Mouse (Mus musculus) heart, embryonic 11.5 days (tissue): Measurements from ENCODE around the gene Slc46a3. TPM values are rescaled to one million over a fixed set of nuclear protein-coding genes. Genes with fewer than 3 reads are reported as not detected.
A peak's percentile ranks its signal among the peaks of the same experiment; 100 is the strongest.

Source experiments
- ATAC-seq: fragments of 200-750 bp; cut with Nextera tagmentation; replicated peaks from 2 replicates; pipeline ENCODE4 v1.8.0; 2017; ENCODE audit warnings: moderate library complexity; ENCODE audit not compliant: insufficient number of reproducible peaks, low FRiP score, low TSS enrichment
- H3K27ac ChIP-seq: fragments of 300-500 bp; sonication (generic); 2 replicates; pipeline ENCODE4 v1.5.1; 2014; ENCODE audit warnings: mild to moderate bottlenecking, low read depth, low read length
- H3K27me3 ChIP-seq: fragments of 300-500 bp; sonication (generic); 2 replicates; pipeline ENCODE4 v1.6.1; 2014; ENCODE audit warnings: mild to moderate bottlenecking, low read length, mixed read lengths; ENCODE audit not compliant: control insufficient read depth, insufficient read depth
- H3K36me3 ChIP-seq: fragments of 300-500 bp; sonication (generic); 2 replicates; pipeline ENCODE4 v1.6.1; 2014; ENCODE audit warnings: mild to moderate bottlenecking, low read length, moderate library complexity, mixed read lengths; ENCODE audit not compliant: control insufficient read depth, insufficient read depth
- H3K4me1 ChIP-seq: fragments of 300-500 bp; sonication (generic); 2 replicates; pipeline ENCODE4 v1.6.1; 2014; ENCODE audit warnings: low read length; ENCODE audit not compliant: control insufficient read depth, insufficient read depth
- H3K4me2 ChIP-seq: fragments of 300-500 bp; sonication (generic); 2 replicates; pipeline ENCODE4 v1.6.1; 2014; ENCODE audit warnings: mild to moderate bottlenecking, moderate library complexity
- H3K4me3 ChIP-seq: fragments of 300-500 bp; sonication (generic); 2 replicates; pipeline ENCODE4 v1.5.1; 2014; ENCODE audit warnings: low read depth, low read length
- H3K9ac ChIP-seq: fragments of 300-500 bp; sonication (generic); 2 replicates; pipeline ENCODE4 v1.6.1; 2014; ENCODE audit warnings: mild to moderate bottlenecking, low read depth, low read length, moderate library complexity
- H3K9me3 ChIP-seq: fragments of 300-500 bp; sonication (generic); replicated peaks from 2 replicates; pipeline ENCODE4 v1.6.1; 2016; ENCODE audit warnings: low read length; ENCODE audit not compliant: control insufficient read depth
- WGBS: fragments of 180-500 bp; shearing (Covaris S2); extraction: QIAGEN DNeasy Blood & Tissue Kit; methylation state at CpG from one replicate; pipeline ENCODE4 v1.1.7; 2014; ENCODE audit not compliant: insufficient replicate concordance; 5-methylcytosine and 5-hydroxymethylcytosine counted together
- polyA plus RNA-seq: library from polyadenylated mRNA; unstranded; fragments of >200 nt; fragmentation: Nextera tagmentation; extraction: Ambion mirVana; gene quantifications from 2 replicates; pipeline ENCODE4 v1.2.1, GENCODE M21; 2014

Slc46a3 gene
- polyA plus RNA-seq, 1 experiment from 2014 or later = 4.7 TPM

- WGBS = 88% methylated on average over 6 of the region's 6 CpGs
- peaks cover 26% of the 10 kb centered on the region for H3K36me3 ChIP-seq
- no peak overlapping the region for H3K27ac ChIP-seq
- H3K9ac ChIP-seq = no peak overlapping the region
- no peaks in the 10 kb centered on the region for H3K27me3 ChIP-seq
- H3K4me1 ChIP-seq = no peaks in the 10 kb centered on the region
- no peaks in the 10 kb centered on the region for H3K9me3 ChIP-seq
- H3K4me3 ChIP-seq = no peak overlapping the region
- no peak for ATAC-seq
- no peak overlapping the region for H3K4me2 ChIP-seq
Observed at GRCm38 (mm10) chr5:147869568-147869967, 25.0 kb downstream of the Slc46a3 start.

- Histone ChIP-seq H3K36me3 (peaks cover 25% of the 10 kb centered on the region), H3K9me3 (no peaks in the 10 kb centered on the region), H3K9ac (no peak overlapping the region), H3K27ac (no peak overlapping the region), H3K27me3 (no peaks in the 10 kb centered on the region), H3K4me3 (no peak overlapping the region), H3K4me1 (no peaks in the 10 kb centered on the region), H3K4me2 (no peak overlapping the region)
- ATAC-seq = no peak
- 81% methylated on average over 4 of the region's 4 CpGs for WGBS
Observed at GRCm38 (mm10) chr5:147868674-147869073, 25.9 kb downstream of the Slc46a3 start.

DNA sequence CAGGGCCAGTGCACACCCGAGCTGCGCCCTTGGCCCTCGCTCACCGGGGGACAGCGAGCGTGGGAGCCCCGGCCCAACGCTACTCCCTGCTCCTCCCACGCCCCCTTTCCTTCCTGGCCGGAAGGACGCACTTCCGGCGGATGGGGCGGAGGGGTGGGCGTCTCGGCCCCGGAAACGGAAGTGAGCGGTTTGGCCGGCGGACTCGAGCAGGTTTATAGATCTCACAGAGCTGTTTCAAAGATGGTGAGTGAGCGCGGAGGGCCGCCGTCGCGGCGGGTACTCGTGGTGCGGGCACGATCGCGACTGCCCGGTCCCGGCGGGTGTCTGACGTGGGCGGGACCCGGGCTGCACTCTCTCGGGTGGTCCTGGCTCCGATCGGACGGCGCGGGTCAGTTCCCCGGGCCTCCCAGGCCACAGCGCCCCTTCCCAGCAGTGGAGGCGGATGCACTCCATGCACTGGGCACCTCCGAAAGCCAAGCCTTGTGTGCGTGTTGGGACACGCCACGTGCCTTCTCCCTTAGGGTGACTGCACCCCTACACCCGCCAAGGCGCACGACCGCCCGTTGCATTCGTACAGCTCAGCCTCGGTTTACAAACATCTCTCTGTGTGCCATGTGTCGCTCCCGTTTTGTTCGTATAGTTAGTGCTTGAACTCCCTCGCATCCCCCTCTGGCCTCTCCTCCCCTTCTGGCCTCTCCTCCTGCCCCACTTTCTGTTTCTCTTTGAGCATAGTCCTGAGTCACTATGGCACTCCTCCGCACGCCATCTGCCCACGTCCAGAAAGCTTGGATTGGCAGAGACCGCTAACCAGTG lies 34.0 kb downstream of the Slc46a3 start, which contains the start of gene Pomp:
TSS of gene Pomp (plus strand) at position 13 of the 813 bp plus-strand sequence.
- WGBS = under 1% methylated on average over 61 of the region's 68 CpGs
- peak; percentile 86 for ATAC-seq
- Histone ChIP-seq H3K27ac (peak within 1 kb of the TSS; percentile 70), H3K4me1 (peaks cover 6% of the 10 kb centered on the region), H3K9me3 (no peaks in the 10 kb centered on the region), H3K4me2 (peak within 1 kb of the TSS; percentile 79), H3K36me3 (peaks cover 18% of the 10 kb centered on the region), H3K27me3 (no peaks in the 10 kb centered on the region), H3K9ac (peak within 1 kb of the TSS; percentile 85), H3K4me3 (peak within 1 kb of the TSS; percentile 69)

DNA sequence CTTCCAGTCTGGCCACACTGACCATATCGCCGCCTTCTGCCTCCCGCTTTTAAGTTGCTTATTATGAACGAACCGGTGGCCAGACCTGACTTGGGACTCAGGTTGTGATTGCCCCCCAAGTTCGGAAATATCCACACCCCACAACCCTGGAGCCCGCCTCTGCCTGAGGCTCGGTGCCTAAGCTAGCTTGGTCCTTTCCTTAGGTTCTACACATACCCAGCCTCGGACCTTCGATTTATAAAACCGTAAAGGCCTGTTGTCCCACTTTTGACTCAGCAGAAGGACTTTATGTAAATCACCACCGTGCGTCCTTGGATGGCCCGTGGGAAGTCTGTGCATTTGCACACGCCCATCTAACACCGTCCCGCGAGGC lies 34.6 kb downstream of the Slc46a3 start:
- H3K36me3 ChIP-seq = peaks cover 18% of the 10 kb centered on the region
- WGBS = 2% methylated on average over 18 of the region's 18 CpGs
- peak; percentile 40; the same call in 1 of the 2 replicates for ATAC-seq
- no peaks in the 10 kb centered on the region for H3K9me3 ChIP-seq
- H3K4me1 ChIP-seq = peaks cover 6% of the 10 kb centered on the region
- peak overlapping the region; percentile 68 for H3K4me2 ChIP-seq
- H3K27me3 ChIP-seq = no peaks in the 10 kb centered on the region
- H3K4me3 ChIP-seq = peak overlapping the region; percentile 69
- peak overlapping the region; percentile 85 for H3K9ac ChIP-seq
- H3K27ac ChIP-seq = peak overlapping the region; percentile 70

- no peak overlapping the region for H3K9ac ChIP-seq
- no peaks in the 10 kb centered on the region for H3K36me3 ChIP-seq
- no peak for ATAC-seq
- H3K27me3 ChIP-seq = no peaks in the 10 kb centered on the region
- no peak overlapping the region for H3K27ac ChIP-seq
- no peaks in the 10 kb centered on the region for H3K9me3 ChIP-seq
- 0 out of 2 replicates have a peak, but pooled peaks cover 8% of the 10 kb centered on the region for H3K4me1 ChIP-seq
- peak overlapping the region; percentile 20; the same call in 1 of the 2 replicates for H3K4me2 ChIP-seq
- no peak overlapping the region for H3K4me3 ChIP-seq
- WGBS = 31% methylated on average over 7 of the region's 7 CpGs
Observed at GRCm38 (mm10) chr5:147850194-147850593, 44.4 kb downstream of the Slc46a3 start.

DNA sequence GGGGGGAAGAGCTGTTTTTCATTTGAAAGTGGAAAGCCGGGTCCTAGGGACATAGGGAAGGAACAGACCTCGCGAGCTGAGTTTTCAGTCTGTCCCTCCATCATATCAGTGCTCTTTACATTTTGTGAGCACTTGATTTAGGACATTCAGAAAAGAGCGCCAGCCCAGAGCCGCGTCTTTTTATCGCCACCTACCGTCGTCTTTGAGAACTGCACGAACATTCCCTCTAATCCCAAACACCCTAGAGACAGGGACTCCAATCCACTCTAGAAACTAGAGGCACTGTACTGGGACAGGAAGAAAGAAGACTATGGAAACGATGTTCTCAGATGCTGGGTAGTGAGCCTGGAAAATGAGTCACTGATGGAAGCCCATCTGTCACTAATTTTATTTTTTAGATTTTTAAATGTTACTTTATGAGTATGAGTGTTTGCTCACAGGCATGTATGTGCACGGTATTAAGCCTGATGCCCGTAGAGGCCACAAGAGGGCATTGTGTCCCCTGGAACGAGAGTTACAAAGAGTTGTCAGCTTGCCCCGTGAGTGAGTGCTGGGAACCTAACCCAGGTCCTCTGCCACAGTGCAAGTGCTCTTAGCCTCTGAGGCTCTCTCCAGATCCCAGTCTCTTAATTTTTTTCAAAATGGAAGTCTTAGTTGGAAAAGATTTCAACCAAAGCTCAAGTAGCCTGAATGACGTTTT lies 46.3 kb downstream of the Slc46a3 start:
- WGBS = 23% methylated on average over 16 of the region's 16 CpGs
- H3K9me3 ChIP-seq = no peaks in the 10 kb centered on the region
- H3K27me3 ChIP-seq = no peaks in the 10 kb centered on the region
- ATAC-seq = no peak
- no peaks in the 10 kb centered on the region for H3K36me3 ChIP-seq
- H3K4me1 ChIP-seq = 0 out of 2 replicates have a peak, but pooled peaks cover 8% of the 10 kb centered on the region
- H3K27ac ChIP-seq = no peak overlapping the region
- H3K4me2 ChIP-seq = peak overlapping the region; percentile 36; the same call in 1 of the 2 replicates
- H3K4me3 ChIP-seq = no peak overlapping the region
- H3K9ac ChIP-seq = no peak overlapping the region

DNA sequence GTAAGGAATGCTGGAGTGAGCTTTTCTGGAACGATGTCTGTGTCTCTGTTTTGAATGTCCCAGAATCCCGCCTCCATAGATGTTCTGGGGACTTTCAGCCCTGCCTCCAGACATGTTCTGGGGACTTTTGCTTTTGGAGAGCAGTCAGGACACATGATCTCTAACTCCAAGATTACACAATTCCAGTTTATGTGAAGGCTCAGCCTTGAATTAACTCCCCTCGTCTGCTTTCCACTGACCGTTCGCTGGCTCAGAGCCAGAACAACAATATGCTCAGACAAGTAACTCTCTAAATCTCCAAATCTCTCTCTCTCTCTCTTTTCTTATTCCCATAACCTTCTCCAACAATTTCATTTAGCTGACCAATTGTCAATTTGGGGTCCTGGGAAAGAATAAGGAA lies 47.3 kb downstream of the Slc46a3 start:
- WGBS = 72% methylated on average over 5 of the region's 5 CpGs
- no peaks in the 10 kb centered on the region for H3K9me3 ChIP-seq
- H3K4me1 ChIP-seq = 0 out of 2 replicates have a peak, but pooled peaks cover 8% of the 10 kb centered on the region
- no peak overlapping the region for H3K9ac ChIP-seq
- no peaks in the 10 kb centered on the region for H3K36me3 ChIP-seq
- no peak overlapping the region for H3K27ac ChIP-seq
- no peaks in the 10 kb centered on the region for H3K27me3 ChIP-seq
- H3K4me2 ChIP-seq = no peak overlapping the region
- ATAC-seq = no peak
- no peak overlapping the region for H3K4me3 ChIP-seq

GRCm38 (mm10) chr5:147845319-147845718 lies 49.3 kb downstream of the Slc46a3 start:
- no peak overlapping the region for H3K4me3 ChIP-seq
- no peak for ATAC-seq

More at GRCm38 (mm10) chr5:147845319-147845718, 49.3 kb downstream of the Slc46a3 start:
- H3K4me1 ChIP-seq = 0 out of 2 replicates have a peak, but pooled peaks cover 3% of the 10 kb centered on the region
- no peak overlapping the region for H3K4me2 ChIP-seq
- H3K9ac ChIP-seq = no peak overlapping the region
- H3K9me3 ChIP-seq = no peaks in the 10 kb centered on the region
- H3K27ac ChIP-seq = no peak overlapping the region
- H3K27me3 ChIP-seq = no peaks in the 10 kb centered on the region
- WGBS = 58% methylated on average over 3 of the region's 3 CpGs
- H3K36me3 ChIP-seq = no peaks in the 10 kb centered on the region
